Mouse (Mus musculus): ENCODE data around the gene Cdc123. TPM values are rescaled to one million over a fixed set of nuclear protein-coding genes. Genes with fewer than 3 reads are reported as not detected.

Gene Cdc123
- polyA plus RNA-seq, 1 experiment from 2014 or later, result 323 TPM

DNA sequence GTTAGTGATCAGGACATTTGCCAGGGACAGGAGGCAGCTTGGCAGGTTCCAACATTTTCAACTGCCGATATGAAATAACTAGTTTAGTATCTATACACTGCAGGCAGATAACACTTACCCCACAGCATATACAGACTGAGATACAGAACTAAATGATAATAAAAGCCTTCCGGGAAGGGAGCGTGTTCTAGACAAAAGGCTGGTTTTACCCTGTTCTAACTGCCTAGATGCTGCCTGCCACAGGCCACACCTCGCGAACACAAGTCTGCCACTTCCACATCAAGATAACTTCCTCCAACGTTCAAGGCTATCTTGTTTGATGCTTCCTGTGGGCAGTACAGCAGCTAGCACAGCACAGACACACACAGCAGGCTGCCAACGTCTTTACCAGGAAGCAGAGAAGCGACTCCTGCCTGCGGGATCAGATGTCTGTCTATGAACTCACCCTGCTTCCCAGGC, 43.8 kb downstream of the Cdc123 start:
- Histone ChIP-seq H3K4me2 (no peak overlapping the region), H3K36me3 (peaks cover 78% of the 10 kb centered on the region), H3K4me1 (replicated peaks) (no peaks in the 10 kb centered on the region), H3K27ac (no peak overlapping the region), H3K4me3 (no peak overlapping the region), H3K27me3 (no peaks in the 10 kb centered on the region), H3K9me3 (no peaks in the 10 kb centered on the region), H3K9ac (no peak overlapping the region)
- 91% methylated on average over 9 of the region's 9 CpGs for WGBS
- ATAC-seq (ENCODE audit: low FRiP score), result no peak

DNA sequence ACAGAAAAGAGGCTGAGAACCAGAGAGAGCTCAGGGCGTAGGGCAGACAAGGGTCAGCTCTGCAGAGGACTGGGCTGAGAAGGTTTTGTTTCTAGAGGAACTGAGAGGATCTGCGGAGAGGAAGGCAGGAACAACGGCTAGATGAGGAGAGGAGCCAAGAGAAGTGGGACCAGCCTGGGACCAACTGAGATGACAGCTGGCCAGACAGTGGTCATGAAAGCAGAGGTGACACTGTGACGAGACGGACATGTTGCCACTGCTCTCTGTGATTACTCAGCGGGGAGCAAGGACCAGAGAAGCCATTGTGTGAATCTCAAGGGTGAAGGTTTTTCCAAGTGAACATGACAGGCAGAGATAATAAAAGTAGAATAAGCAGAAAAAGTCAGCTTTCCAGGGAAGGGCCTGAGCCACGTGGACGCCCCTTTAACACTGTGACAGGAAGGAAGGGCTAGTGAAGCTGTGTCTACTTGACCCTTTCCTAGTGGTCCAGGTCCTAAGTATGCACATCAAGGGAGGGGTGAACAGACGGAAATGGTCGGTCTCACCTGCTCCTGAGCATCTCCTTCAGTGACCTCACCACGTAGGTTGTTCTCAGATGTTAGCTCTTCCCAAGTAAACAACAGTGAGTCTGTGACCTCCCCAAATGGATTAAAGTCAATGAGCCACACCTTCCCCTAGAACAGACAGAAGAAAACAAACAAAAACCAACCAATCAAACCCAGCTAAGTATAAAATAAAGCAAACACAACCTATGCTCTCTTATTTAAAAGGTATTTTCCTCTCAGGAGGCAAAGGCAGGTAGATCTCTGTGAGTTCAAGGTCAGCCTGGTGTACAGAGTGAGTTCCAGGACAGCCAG, 46.9 kb downstream of the Cdc123 start:
- peaks cover 88% of the 10 kb centered on the region for H3K36me3 ChIP-seq
- H3K9ac ChIP-seq, result no peak overlapping the region
- no peak overlapping the region for H3K4me2 ChIP-seq
- H3K27ac ChIP-seq, result no peak overlapping the region
- H3K9me3 ChIP-seq, result no peaks in the 10 kb centered on the region
- 91% methylated on average over 11 of the region's 11 CpGs for WGBS
- H3K27me3 ChIP-seq, result no peaks in the 10 kb centered on the region
- no peaks in the 10 kb centered on the region for H3K4me1 ChIP-seq (replicated peaks)
- ATAC-seq (ENCODE audit: low FRiP score), result no peak
- no peak overlapping the region for H3K4me3 ChIP-seq

DNA sequence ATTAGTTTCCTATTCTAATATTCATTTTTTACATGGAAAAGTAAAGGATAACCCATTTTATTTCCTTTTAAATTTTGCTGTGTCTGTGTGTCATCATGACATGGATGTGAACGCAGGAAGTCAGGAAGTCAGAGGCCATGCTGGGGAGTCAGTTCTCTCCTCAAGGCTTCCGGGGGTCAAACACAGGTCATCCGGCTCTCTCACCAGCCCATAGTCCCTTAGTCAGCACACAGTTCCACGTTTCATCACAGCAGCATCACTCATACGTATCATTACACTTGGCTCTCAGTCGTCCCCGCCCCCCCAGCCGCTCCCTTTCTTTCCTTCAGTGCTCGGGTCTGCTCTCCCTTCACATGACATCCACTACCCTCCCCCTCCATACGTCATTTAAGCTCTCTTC, 51.2 kb downstream of the Cdc123 start:
- peaks cover 56% of the 10 kb centered on the region for H3K36me3 ChIP-seq
- no peak overlapping the region for H3K4me2 ChIP-seq
- 90% methylated on average over 10 of the region's 10 CpGs for WGBS
- H3K4me1 ChIP-seq (replicated peaks), result no peaks in the 10 kb centered on the region
- no peak for ATAC-seq (ENCODE audit: low FRiP score)
- H3K4me3 ChIP-seq, result no peak overlapping the region
- no peaks in the 10 kb centered on the region for H3K27me3 ChIP-seq
- H3K27ac ChIP-seq, result no peak overlapping the region
- no peaks in the 10 kb centered on the region for H3K9me3 ChIP-seq
- H3K9ac ChIP-seq, result no peak overlapping the region

DNA sequence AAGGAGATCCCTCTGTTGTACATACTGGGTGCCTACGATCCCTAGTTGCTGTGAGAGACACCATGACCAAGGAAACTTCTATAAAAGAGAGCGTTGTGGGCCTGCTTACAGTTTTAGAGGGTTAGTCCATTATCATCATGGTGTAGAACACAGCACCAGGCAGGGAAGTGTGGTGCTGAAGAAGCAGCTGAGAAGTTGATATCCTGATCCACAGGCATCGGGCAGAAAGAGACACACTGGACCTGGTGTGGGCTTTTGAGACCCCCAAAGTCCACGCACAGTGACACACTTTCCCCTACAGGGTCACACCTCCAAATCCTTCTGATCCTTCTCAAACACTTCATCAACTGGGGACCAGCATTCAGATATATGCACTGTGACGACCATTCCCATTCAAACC, 52.9 kb downstream of the Cdc123 start:
- peaks cover 39% of the 10 kb centered on the region for H3K36me3 ChIP-seq
- no peaks in the 10 kb centered on the region for H3K27me3 ChIP-seq
- no peak overlapping the region for H3K4me2 ChIP-seq
- H3K4me3 ChIP-seq, result no peak overlapping the region
- H3K27ac ChIP-seq, result no peak overlapping the region
- 95% methylated on average over 5 of the region's 5 CpGs for WGBS
- no peak overlapping the region for H3K9ac ChIP-seq
- ATAC-seq (ENCODE audit: low FRiP score), result no peak
- H3K4me1 ChIP-seq (replicated peaks), result no peaks in the 10 kb centered on the region
- no peaks in the 10 kb centered on the region for H3K9me3 ChIP-seq

DNA sequence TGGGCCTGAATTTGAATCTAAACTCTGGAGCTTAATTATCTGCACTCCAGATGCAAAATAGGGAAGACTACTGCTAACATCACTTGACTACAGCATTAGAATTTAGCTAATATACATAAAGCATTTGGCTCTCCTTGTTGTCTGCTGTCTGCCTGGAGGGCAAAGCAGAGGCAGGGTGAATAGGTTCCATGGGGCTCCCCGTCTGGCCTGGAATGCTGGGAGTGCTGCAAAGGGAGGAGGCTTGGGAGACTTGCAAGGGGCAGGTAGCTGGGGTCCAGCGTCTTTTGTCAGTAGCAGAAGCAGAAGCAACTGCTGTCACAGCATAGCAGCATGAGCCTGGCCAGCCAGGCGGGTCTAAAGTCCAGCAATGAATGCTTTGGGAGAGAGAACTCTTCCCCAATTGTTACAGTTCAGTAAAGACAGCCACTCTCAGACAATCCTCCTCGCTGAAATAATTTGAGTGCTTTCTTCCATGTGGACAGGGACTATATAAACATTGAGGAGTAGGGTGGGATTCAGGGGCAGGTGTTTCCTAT, 55.3 kb downstream of the Cdc123 start:
- WGBS, result 25% methylated on average over 4 of the region's 4 CpGs
- peaks cover 15% of the 10 kb centered on the region for H3K36me3 ChIP-seq
- no peaks in the 10 kb centered on the region for H3K9me3 ChIP-seq
- H3K27ac ChIP-seq, result no peak overlapping the region
- no peak overlapping the region for H3K4me3 ChIP-seq
- H3K9ac ChIP-seq, result no peak overlapping the region
- no peak for ATAC-seq (ENCODE audit: low FRiP score)
- no peaks in the 10 kb centered on the region for H3K27me3 ChIP-seq
- no peak overlapping the region for H3K4me2 ChIP-seq
- no peaks in the 10 kb centered on the region for H3K4me1 ChIP-seq (replicated peaks)

DNA sequence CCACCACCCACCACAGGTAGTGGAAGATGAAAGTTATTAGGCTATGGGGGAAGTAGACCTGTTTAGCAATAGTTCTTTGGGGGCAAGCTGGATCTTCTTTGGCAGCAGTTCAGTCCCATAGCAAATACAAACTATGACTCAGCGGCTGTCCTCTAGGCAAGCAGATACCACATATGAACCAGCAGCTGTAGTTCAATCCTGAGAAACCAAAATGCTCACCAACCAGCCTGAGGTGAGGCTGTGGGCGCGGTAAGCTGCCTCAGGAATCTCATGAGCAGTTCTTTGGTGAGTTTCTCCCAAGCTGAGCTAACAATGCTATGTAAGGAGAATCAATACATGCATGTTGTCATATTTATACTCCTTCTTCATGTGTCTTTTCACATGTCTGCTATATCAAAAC, 57.6 kb downstream of the Cdc123 start:
- Histone ChIP-seq H3K4me2 (no peak overlapping the region), H3K4me1 (replicated peaks) (no peaks in the 10 kb centered on the region), H3K9ac (no peak overlapping the region), H3K27ac (no peak overlapping the region), H3K9me3 (no peaks in the 10 kb centered on the region), H3K27me3 (no peaks in the 10 kb centered on the region), H3K36me3 (no peaks in the 10 kb centered on the region; the same call in 1 of the 2 replicates), H3K4me3 (no peak overlapping the region)
- ATAC-seq (ENCODE audit: low FRiP score), result no peak
- 95% methylated on average over 3 of the region's 3 CpGs for WGBS

DNA sequence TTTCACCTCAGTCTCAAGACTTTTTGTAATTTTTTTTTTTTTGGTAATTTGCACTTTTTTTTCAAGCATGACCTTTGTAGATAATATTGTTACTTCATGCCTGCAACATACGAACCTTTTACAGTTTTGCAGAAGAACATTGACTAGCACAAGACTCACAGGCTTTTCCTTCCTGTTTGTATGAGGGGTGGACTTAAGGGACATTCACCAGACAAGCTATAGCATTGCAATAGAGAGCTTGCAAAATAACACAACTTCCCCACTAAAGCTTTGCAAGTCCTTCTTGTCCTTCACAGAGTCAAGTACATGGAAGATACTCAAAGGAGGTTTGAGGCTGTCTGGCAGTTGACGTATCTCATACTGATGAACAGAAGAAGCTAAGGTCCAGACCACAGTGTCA, 72.5 kb downstream of the Cdc123 start:
- Histone ChIP-seq H3K4me2 (no peak overlapping the region), H3K27ac (no peak overlapping the region), H3K9me3 (no peaks in the 10 kb centered on the region), H3K36me3 (no peaks in the 10 kb centered on the region), H3K4me1 (replicated peaks) (0 out of 2 replicates have a peak, but pooled peaks cover 3% of the 10 kb centered on the region), H3K4me3 (no peak overlapping the region), H3K27me3 (no peaks in the 10 kb centered on the region), H3K9ac (no peak overlapping the region)
- WGBS, result 86% methylated on average over 2 of the region's 2 CpGs
- no peak for ATAC-seq (ENCODE audit: low FRiP score)

DNA sequence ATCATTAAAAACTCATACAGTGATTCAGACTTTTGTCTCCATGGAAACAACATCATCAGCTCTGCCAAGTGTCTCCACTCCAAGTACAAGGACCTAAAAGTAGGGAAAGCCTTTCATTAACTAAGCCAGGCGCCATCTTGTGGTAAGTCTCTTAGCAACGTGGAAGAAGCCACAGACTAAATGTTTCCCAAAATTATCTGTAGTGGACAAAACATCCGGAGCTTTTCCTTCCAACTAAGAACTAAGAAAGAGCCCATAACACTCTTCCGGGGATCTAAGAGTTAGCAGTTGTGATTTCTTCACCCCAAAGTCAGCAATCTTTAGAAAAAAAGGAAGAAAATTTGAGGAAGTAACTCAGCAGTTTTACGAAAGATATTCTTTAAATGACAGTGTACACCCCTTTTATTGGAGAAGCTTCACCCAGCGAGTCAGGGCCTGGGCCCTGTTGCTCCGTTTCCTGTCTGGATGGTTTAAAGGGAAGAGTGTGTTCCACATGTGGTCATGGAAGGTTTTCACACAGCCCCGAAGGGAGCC, 74.2 kb downstream of the Cdc123 start:
- 0 out of 2 replicates have a peak, but pooled peaks cover 3% of the 10 kb centered on the region for H3K4me1 ChIP-seq (replicated peaks)
- 61% methylated on average over 8 of the region's 8 CpGs for WGBS
- H3K4me3 ChIP-seq, result no peak overlapping the region
- no peaks in the 10 kb centered on the region for H3K27me3 ChIP-seq
- H3K27ac ChIP-seq, result no peak overlapping the region
- no peak overlapping the region for H3K9ac ChIP-seq
- no peak overlapping the region for H3K4me2 ChIP-seq
- no peak for ATAC-seq (ENCODE audit: low FRiP score)
- H3K36me3 ChIP-seq, result no peaks in the 10 kb centered on the region
- H3K9me3 ChIP-seq, result no peaks in the 10 kb centered on the region

DNA sequence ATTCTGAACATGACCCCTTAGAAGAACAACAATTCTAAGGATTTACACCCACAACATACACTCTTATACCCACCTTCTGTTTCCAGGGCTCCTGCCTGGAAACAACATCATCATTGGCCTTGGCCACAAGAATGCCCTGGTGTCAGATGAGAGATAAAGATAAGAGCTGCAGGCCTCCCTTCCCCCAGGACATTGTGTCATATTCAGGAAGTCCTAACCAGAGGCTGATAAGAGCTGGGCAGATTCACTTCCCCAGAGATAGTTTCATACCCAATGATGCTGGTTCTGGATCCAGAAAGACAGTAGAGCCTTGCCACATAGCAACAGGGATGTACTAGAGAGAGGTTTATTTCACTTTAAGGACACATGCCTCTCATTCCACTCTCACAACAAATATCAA, 75.3 kb downstream of the Cdc123 start:
- Histone ChIP-seq H3K36me3 (no peaks in the 10 kb centered on the region), H3K9me3 (no peaks in the 10 kb centered on the region), H3K9ac (no peak overlapping the region), H3K4me1 (replicated peaks) (0 out of 2 replicates have a peak, but pooled peaks cover 3% of the 10 kb centered on the region), H3K4me2 (no peak overlapping the region), H3K4me3 (no peak overlapping the region), H3K27ac (no peak overlapping the region), H3K27me3 (no peaks in the 10 kb centered on the region)
- no peak for ATAC-seq (ENCODE audit: low FRiP score)

DNA sequence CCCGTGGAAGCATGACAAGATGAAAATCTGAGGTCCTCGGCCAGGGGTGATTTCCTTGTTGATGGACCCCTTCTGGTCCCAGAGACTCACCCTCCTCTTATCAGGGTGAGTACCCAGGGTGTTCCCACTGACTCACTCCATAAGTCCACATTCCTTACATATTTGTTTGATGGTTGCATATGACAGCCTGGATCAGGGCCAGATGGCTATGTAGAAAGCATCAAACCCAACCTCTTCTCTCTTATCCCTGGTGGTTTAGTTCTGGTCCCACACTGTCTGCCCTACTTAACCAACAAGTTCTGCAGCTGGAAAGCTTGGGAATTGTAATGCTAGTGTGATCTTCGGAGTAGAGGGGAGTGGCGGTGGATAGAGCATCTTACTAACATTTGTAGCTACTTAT, 76.0 kb downstream of the Cdc123 start:
- Histone ChIP-seq H3K9me3 (no peaks in the 10 kb centered on the region), H3K4me2 (no peak overlapping the region), H3K4me3 (no peak overlapping the region), H3K27me3 (no peaks in the 10 kb centered on the region), H3K36me3 (no peaks in the 10 kb centered on the region), H3K27ac (no peak overlapping the region), H3K4me1 (replicated peaks) (0 out of 2 replicates have a peak, but pooled peaks cover 3% of the 10 kb centered on the region), H3K9ac (no peak overlapping the region)
- 95% methylated on average over 4 of the region's 4 CpGs for WGBS
- ATAC-seq (ENCODE audit: low FRiP score), result no peak

DNA sequence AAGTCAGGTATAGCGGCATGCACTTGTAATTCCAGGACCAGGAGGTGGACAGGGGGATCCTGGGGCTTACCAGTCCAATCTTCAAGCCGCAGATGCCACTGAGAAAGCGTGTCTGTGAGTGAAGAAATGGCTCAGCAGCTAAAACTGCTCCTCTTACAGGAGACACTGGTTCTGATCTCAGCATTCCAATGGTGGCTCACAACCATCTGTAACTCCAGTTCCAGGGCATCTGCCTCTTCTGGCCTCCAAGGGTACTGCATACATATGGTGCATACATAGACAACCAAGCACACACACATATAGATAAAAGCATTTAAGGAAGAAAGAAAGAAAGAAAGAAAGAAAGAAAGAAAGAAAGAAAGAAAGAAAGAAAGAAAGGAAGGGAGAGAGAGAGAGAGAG, 82.9 kb downstream of the Cdc123 start:
- no peaks in the 10 kb centered on the region for H3K27me3 ChIP-seq
- no peak for ATAC-seq (ENCODE audit: low FRiP score)
- no peak overlapping the region for H3K9ac ChIP-seq
- WGBS, result 95% methylated on average over 3 of the region's 3 CpGs
- H3K4me3 ChIP-seq, result no peak overlapping the region
- H3K27ac ChIP-seq, result no peak overlapping the region
- H3K4me2 ChIP-seq, result no peak overlapping the region
- no peaks in the 10 kb centered on the region for H3K9me3 ChIP-seq
- no peaks in the 10 kb centered on the region for H3K4me1 ChIP-seq (replicated peaks)
- H3K36me3 ChIP-seq, result no peaks in the 10 kb centered on the region

DNA sequence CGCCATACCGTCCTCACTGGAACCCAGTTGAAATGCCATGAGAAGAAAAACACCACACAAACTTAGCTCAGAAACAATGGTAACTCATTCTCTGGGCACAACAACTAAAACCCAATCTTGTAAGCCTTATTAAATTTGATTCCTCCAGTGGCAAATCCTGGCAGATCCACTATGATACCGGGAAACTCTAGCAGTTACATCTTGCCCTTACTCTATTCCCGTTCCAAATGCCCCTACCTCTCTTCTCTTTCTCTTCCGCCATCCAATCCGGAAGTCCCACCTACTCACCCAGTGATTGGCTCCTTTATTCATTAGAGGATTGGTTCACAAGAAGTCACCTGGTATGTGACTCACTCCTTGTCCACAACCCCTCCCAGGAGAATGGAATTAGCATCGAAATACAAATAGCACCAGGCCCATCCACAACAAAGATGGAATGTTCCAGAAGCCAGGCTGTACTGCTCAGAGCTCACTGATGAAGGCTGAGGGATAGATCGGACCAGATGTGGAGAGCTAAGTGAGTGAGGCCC, 84.4 kb downstream of the Cdc123 start:
- Histone ChIP-seq H3K4me1 (replicated peaks) (no peaks in the 10 kb centered on the region), H3K27ac (no peak overlapping the region), H3K9ac (no peak overlapping the region), H3K27me3 (no peaks in the 10 kb centered on the region), H3K4me3 (no peak overlapping the region), H3K36me3 (no peaks in the 10 kb centered on the region), H3K4me2 (no peak overlapping the region), H3K9me3 (no peaks in the 10 kb centered on the region)
- WGBS, result 95% methylated on average over 8 of the region's 8 CpGs
- no peak for ATAC-seq (ENCODE audit: low FRiP score)
